Mouse (Mus musculus): Measurements from ENCODE around the gene 2610318N02Rik. TPM values are rescaled to one million over a fixed set of nuclear protein-coding genes. Genes with fewer than 3 reads are reported as not detected.

The 2610318N02Rik gene
- polyA plus RNA-seq, 1 experiment from 2014 or later = 38.4 TPM

DNA sequence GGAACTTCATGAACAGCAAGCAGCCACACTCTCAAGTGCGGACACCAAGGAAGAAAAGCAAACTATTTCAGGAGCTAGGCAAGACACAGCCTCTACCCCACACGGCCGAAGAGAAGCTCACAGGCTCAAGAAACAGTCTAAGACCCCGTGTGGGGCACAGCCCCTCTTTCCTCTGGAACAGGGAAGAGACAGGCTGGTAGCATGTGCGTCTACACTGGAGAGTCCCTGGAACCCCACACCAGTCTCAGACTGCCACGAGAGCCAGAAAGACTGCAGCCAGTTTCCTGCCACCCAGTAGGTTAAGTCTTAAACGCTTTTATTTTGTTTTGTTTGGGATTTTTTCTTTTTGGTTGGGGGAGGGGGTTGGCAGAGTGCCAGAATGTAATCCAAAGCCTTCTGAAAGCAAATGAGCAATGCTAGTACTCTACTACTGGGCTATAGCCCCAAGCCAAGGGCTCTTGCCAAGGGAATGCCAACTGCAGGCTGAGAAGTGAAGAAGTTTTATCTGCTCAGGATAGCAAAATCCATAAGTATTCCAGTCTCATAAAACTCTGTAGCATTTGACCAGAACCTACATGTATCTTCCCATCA lies 22.2 kb downstream of the 2610318N02Rik start:
- Histone ChIP-seq H3K4me1 (peaks cover 24% of the 10 kb centered on the region), H3K9me3 (no peaks in the 10 kb centered on the region), H3K27ac (peak overlapping the region; percentile 43; the same call in 1 of the 2 replicates), H3K27me3 (no peaks in the 10 kb centered on the region), H3K36me3 (peaks cover 60% of the 10 kb centered on the region), H3K4me3 (no peak overlapping the region), H3K4me2 (no peak overlapping the region), H3K9ac (no peak overlapping the region)
- peak; percentile 48; the same call in 1 of the 2 replicates for ATAC-seq (ENCODE audit: borderline replicate concordance, extremely low read depth, low FRiP score, low TSS enrichment)
- 49% methylated on average over 7 of the region's 7 CpGs for WGBS

DNA sequence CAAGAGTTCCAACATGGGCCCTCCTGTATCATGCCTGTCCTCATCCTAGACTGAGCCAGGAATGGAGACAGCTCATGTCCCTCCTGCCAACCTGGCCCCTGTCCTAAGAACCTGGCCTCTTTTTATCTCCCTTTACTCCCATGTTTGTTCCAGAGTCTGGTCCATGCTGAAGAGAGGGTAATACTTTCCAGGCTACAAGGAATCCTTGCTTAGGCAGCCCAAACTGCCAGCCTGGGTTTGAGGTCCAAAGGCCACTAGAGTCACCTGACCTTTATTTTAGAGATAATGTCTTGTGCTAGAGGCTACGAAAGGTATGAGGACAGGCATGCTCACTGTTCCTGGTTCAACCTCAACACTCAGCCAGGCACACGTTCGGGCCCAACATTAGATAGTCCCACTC lies 28.0 kb downstream of the 2610318N02Rik start:
- Histone ChIP-seq H3K4me2 (no peak overlapping the region), H3K27me3 (no peaks in the 10 kb centered on the region), H3K4me3 (no peak overlapping the region), H3K4me1 (no peaks in the 10 kb centered on the region), H3K27ac (no peak overlapping the region), H3K36me3 (peaks cover 79% of the 10 kb centered on the region), H3K9ac (no peak overlapping the region), H3K9me3 (no peaks in the 10 kb centered on the region)
- WGBS = 90% methylated on average over 3 of the region's 3 CpGs
- ATAC-seq (ENCODE audit: borderline replicate concordance, extremely low read depth, low FRiP score, low TSS enrichment) = no peak; the same call in 1 of the 2 replicates

DNA sequence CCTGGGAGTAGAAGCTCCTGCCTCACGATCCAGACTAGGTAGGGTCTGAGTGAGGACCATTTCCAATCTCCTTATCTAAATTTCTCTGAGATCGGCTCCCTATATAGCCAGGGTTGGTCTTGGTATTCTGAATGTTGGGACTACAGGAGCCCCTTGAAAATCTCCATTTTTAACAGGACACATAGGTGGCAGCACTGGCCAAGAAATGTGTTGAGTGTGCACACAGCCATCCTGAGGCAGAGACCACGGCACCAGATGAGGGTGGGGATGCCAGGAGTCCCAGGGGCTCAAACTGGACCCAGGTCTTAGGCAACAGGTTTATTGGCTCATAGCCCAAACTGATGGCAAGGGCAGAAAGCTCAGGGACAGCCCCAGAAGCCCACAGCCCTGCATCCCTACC lies 36.6 kb downstream of the 2610318N02Rik start:
- Histone ChIP-seq H3K9ac (no peak overlapping the region), H3K4me2 (no peak overlapping the region), H3K9me3 (no peaks in the 10 kb centered on the region), H3K4me3 (no peak overlapping the region), H3K4me1 (no peaks in the 10 kb centered on the region), H3K27me3 (no peaks in the 10 kb centered on the region), H3K36me3 (peaks cover 95% of the 10 kb centered on the region), H3K27ac (no peak overlapping the region)
- no peak for ATAC-seq (ENCODE audit: borderline replicate concordance, extremely low read depth, low FRiP score, low TSS enrichment)
- 73% methylated on average over 3 of the region's 3 CpGs for WGBS

DNA sequence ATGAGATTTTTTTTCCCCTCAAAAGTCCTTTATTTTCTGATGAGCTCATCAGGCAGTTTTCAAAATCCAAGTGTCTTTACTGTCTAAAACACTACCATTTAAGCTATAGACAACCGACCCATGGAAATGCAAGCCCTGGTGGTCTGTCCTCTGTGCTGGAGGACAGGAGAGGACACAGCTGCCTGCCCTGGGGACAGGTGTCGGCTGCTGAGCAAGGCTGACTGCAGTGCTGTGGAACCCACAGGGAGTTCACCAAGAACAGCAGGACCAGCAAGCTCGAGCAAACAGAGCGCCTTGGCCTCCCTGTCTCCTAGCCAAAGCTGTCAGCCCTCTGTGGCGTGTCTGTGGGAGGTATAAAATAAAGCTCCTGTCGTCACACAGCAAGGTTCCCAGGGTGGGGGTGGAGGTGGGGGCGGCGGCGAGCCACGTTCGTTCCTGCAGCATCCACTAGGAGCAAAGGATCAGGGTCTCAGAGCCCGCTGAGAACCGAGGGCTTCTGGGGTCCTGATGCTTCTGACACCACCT lies 38.2 kb downstream of the 2610318N02Rik start:
- 76% methylated on average over 13 of the region's 13 CpGs for WGBS
- peaks cover 92% of the 10 kb centered on the region for H3K36me3 ChIP-seq

DNA sequence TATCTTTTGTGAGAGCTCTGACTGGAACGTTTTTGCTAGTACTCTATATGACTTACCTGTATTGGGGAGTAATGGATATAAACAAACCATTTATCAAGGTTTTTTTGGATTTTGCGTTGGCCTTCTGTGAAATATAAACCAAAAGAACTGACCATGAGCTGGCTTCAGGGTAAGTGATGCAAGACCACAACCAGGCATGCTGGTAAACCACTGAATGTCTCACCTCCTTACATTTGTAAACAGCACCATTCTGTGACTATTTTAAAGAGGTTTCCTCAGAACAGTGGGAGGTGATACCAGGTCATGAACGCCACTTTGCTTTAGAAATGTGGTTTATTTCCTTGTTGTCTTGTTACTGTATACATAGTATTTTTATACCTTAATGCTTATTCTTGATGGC lies 38.7 kb downstream of the 2610318N02Rik start:
- Histone ChIP-seq H3K4me2 (no peak overlapping the region), H3K4me1 (no peaks in the 10 kb centered on the region), H3K4me3 (no peak overlapping the region), H3K9me3 (no peaks in the 10 kb centered on the region), H3K9ac (no peak overlapping the region), H3K27ac (no peak overlapping the region), H3K36me3 (peaks cover 88% of the 10 kb centered on the region), H3K27me3 (no peaks in the 10 kb centered on the region)
- WGBS = 66% methylated on average over 3 of the region's 3 CpGs
- no peak for ATAC-seq (ENCODE audit: borderline replicate concordance, extremely low read depth, low FRiP score, low TSS enrichment)

More for the DNA sequence above, 38.2 kb downstream of the 2610318N02Rik start:
- Histone ChIP-seq H3K27ac (no peak overlapping the region), H3K4me2 (no peak overlapping the region), H3K9me3 (no peaks in the 10 kb centered on the region), H3K4me1 (no peaks in the 10 kb centered on the region), H3K9ac (no peak overlapping the region), H3K27me3 (no peaks in the 10 kb centered on the region), H3K4me3 (no peak overlapping the region)
- no peak for ATAC-seq (ENCODE audit: borderline replicate concordance, extremely low read depth, low FRiP score, low TSS enrichment)

DNA sequence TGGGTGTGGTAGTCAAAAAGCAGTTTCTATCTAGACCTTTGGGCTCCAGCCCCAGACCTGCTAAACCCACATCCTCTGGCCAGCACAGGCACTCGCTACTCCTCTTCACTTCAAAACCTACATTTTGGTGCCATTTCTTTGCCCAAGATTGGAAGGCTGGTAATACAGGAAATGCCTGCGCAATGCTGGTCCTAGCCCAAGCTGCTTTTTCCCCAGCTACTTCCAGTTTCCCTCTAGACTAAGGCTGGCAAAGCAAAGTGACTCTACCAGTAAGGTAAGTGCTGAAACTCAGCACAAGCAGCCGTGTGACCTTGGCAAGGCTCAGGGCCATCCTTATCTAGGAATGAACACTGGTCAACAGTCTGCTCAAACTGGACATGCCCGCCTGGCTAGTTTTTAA lies 39.3 kb downstream of the 2610318N02Rik start:
- H3K4me2 ChIP-seq = no peak overlapping the region
- no peaks in the 10 kb centered on the region for H3K4me1 ChIP-seq
- H3K4me3 ChIP-seq = no peak overlapping the region
- 86% methylated on average over 4 of the region's 4 CpGs for WGBS
- no peaks in the 10 kb centered on the region for H3K9me3 ChIP-seq
- ATAC-seq (ENCODE audit: borderline replicate concordance, extremely low read depth, low FRiP score, low TSS enrichment) = no peak
- H3K27me3 ChIP-seq = no peaks in the 10 kb centered on the region
- no peak overlapping the region for H3K27ac ChIP-seq
- no peak overlapping the region for H3K9ac ChIP-seq
- peaks cover 82% of the 10 kb centered on the region for H3K36me3 ChIP-seq

GRCm38 (mm10) chr16:17082121-17082792 lies 42.7 kb downstream of the 2610318N02Rik start:
- Histone ChIP-seq H3K9me3 (no peaks in the 10 kb centered on the region), H3K27me3 (no peaks in the 10 kb centered on the region), H3K4me1 (peaks cover 7% of the 10 kb centered on the region; the same call in 1 of the 2 replicates), H3K27ac (no peak overlapping the region), H3K4me2 (no peak overlapping the region), H3K36me3 (peaks cover 49% of the 10 kb centered on the region), H3K4me3 (no peak overlapping the region), H3K9ac (no peak overlapping the region)
- no peak for ATAC-seq (ENCODE audit: borderline replicate concordance, extremely low read depth, low FRiP score, low TSS enrichment)
- WGBS = 71% methylated on average over 6 of the region's 6 CpGs

DNA sequence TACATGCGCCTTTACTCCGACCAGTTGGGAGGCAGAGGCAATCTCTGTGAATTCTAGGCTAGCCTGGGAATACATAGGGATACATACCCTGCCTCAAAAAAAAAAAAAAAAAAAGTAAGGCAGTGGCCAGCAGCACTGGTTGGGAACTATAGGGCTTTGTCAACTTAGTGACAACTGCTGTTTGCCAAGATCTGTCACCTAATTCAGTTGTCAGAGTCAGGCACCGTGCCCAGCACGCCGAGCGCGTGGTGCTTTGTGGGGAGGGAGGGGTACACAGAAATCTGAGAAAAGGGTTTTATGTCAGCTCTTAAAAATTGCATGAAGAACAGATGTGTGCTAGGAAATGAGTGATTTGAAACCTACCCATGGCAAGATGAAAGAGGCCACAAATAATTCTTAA lies 46.9 kb downstream of the 2610318N02Rik start:
- Histone ChIP-seq H3K36me3 (peaks cover 10% of the 10 kb centered on the region; the same call in 1 of the 2 replicates), H3K9me3 (no peaks in the 10 kb centered on the region), H3K9ac (no peak overlapping the region), H3K4me2 (no peak overlapping the region), H3K27ac (peak overlapping the region; percentile 67), H3K4me3 (no peak overlapping the region), H3K4me1 (peaks cover 9% of the 10 kb centered on the region; the same call in 1 of the 2 replicates), H3K27me3 (no peaks in the 10 kb centered on the region)
- WGBS = 40% methylated on average over 7 of the region's 7 CpGs
- peak; percentile 79; the same call in 1 of the 2 replicates for ATAC-seq (ENCODE audit: borderline replicate concordance, extremely low read depth, low FRiP score, low TSS enrichment)

- Histone ChIP-seq H3K4me3 (no peak overlapping the region), H3K9ac (no peak overlapping the region), H3K27ac (no peak overlapping the region), H3K36me3 (no peaks in the 10 kb centered on the region; the same call in 1 of the 2 replicates), H3K4me1 (peaks cover 9% of the 10 kb centered on the region; the same call in 1 of the 2 replicates), H3K9me3 (no peaks in the 10 kb centered on the region), H3K27me3 (no peaks in the 10 kb centered on the region), H3K4me2 (no peak overlapping the region)
- no peak for ATAC-seq (ENCODE audit: borderline replicate concordance, extremely low read depth, low FRiP score, low TSS enrichment)
These were observed 48.1 kb downstream of the 2610318N02Rik start for GRCm38 (mm10) chr16:17076869-17077268.

GRCm38 (mm10) chr16:17076301-17076700 lies 48.7 kb downstream of the 2610318N02Rik start:
- no peak overlapping the region for H3K4me2 ChIP-seq
- 95% methylated on average over 2 of the region's 2 CpGs for WGBS
- H3K4me3 ChIP-seq = no peak overlapping the region
- peaks cover 9% of the 10 kb centered on the region; the same call in 1 of the 2 replicates for H3K4me1 ChIP-seq
- no peak overlapping the region for H3K9ac ChIP-seq
- H3K27ac ChIP-seq = no peak overlapping the region
- no peak for ATAC-seq (ENCODE audit: borderline replicate concordance, extremely low read depth, low FRiP score, low TSS enrichment)
- no peaks in the 10 kb centered on the region; the same call in 1 of the 2 replicates for H3K36me3 ChIP-seq
- H3K9me3 ChIP-seq = no peaks in the 10 kb centered on the region
- no peaks in the 10 kb centered on the region for H3K27me3 ChIP-seq

DNA sequence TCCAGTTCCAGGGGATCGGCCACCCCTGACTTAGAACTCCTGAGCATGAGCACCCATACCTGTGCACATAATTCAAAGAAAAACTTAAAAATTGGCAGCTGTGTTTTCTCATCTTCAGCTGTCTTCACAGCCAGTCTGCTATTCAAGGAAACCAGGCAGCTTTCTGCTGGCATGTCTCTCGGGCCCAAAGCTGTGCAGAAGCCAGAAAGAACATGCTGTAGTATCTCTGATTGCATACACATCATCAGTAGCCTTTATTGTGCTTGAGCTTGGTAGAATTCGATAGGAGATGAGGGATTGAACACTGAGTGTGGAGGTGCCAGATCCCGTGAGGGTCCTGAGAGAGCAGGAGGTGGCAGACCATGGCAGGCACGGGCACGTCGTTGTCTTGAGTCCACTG lies 52.0 kb downstream of the 2610318N02Rik start:
- no peak for ATAC-seq (ENCODE audit: borderline replicate concordance, extremely low read depth, low FRiP score, low TSS enrichment)
- Histone ChIP-seq H3K36me3 (no peaks in the 10 kb centered on the region; the same call in 1 of the 2 replicates), H3K4me2 (no peak overlapping the region), H3K27ac (no peak overlapping the region), H3K27me3 (no peaks in the 10 kb centered on the region), H3K9ac (no peak overlapping the region), H3K9me3 (no peaks in the 10 kb centered on the region), H3K4me1 (peaks cover 15% of the 10 kb centered on the region), H3K4me3 (no peak overlapping the region)
- 87% methylated on average over 7 of the region's 7 CpGs for WGBS

GRCm38 (mm10) chr16:17070716-17071115 lies 54.3 kb downstream of the 2610318N02Rik start:
- peak overlapping the region; percentile 84 for H3K4me2 ChIP-seq
- no peak overlapping the region for H3K27ac ChIP-seq
- peaks cover 6% of the 10 kb centered on the region; the same call in 1 of the 2 replicates for H3K4me1 ChIP-seq
- H3K27me3 ChIP-seq = no peaks in the 10 kb centered on the region
- no peaks in the 10 kb centered on the region for H3K9me3 ChIP-seq
- peak overlapping the region; percentile 84 for H3K4me3 ChIP-seq
- ATAC-seq (ENCODE audit: borderline replicate concordance, extremely low read depth, low FRiP score, low TSS enrichment) = no peak
- no peaks in the 10 kb centered on the region for H3K36me3 ChIP-seq
- H3K9ac ChIP-seq = peak overlapping the region; percentile 77; the same call in 1 of the 2 replicates
- WGBS = 36% methylated on average over 6 of the region's 6 CpGs
